Mouse (Mus musculus): ENCODE measurements around the gene Gm37240. TPM values are rescaled to one million over a fixed set of nuclear protein-coding genes. Genes with fewer than 3 reads are reported as not detected.

The Gm37240 gene
- total and polyA plus RNA-seq, 3 experiments: not detected

DNA sequence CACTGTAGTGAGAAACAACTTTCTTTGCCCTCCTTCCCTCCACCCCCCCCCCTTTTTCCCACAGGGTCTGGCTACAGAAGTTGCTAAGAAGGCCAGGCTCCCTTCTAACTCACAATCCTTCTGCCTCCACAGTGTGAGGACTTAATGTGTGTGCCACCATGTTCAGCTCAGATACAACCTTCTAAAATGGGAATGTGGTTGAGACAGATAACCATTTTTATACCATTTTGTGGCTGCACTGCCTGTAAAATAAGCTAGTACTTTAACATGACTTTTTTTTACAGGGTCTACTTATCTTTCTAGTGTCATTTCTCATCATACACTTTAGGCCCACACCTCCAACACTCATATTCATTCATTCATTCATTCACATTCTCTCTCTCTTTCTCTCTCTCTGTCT lies 1346.7 kb downstream of the Gm37240 start:
- Histone ChIP-seq H3K27me3 (ENCODE audit: insufficient read depth, low read length) (no peaks in the 10 kb centered on the region), H3K4me3 (ENCODE audit: low read depth, low read length) (no peak overlapping the region)
- TF ChIP-seq TAL1 (conservative IDR thresholded peaks at IDR 0.05; ENCODE audit: low read depth, low read length) (no peak), CTCF (IDR thresholded peaks at IDR 0.05; ENCODE audit: low read depth, low read length) (no peak), GATA1 (IDR thresholded peaks at IDR 0.05; ENCODE audit: borderline replicate concordance, low read length) (no peak), POLR2AphosphoS5 (IDR thresholded peaks at IDR 0.05; ENCODE audit: insufficient replicate concordance, low read depth, low read length) (no peak), GATA2 (IDR thresholded peaks at IDR 0.05; ENCODE audit: borderline replicate concordance, low read depth, low read length) (no peak)

DNA sequence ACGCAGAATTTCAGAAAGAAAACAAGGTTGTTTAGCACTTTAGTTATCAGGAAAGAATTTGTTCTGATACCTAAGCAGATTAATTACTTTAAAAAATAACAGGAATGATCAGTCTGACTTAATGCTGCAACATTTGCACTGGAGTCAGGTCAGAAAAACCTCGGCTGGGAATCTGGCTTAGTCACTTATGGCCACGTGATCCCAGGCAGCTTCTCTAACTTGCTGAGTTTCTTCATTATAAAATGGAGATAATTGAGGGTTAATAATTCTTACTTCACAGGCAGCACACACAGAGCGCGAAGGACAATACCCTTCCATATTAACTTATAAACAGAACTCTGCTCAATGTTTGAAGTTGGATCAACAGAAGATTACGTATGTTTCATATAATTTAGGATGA lies 1350.3 kb downstream of the Gm37240 start:
- DNase-seq (ENCODE audit: low spot score) (no peak), ATAC-seq (ENCODE audit: extremely low read depth, insufficient number of reproducible peaks, low FRiP score, poor library complexity, severe bottlenecking) (no peak)
- H3K4me3 ChIP-seq (ENCODE audit: low read depth, low read length): no peak overlapping the region
- peaks cover 17% of the 10 kb centered on the region for H3K4me1 ChIP-seq (ENCODE audit: insufficient read depth, low read depth, low read length)
- no peaks in the 10 kb centered on the region for H3K9me3 ChIP-seq (replicated peaks)
- TF ChIP-seq CTCF (IDR thresholded peaks at IDR 0.05; ENCODE audit: low read depth, low read length) (no peak), GATA1 (IDR thresholded peaks at IDR 0.05; ENCODE audit: borderline replicate concordance, low read length) (no peak)
- H3K36me3 ChIP-seq (replicated peaks): peaks cover 22% of the 10 kb centered on the region
- no peaks in the 10 kb centered on the region for H3K27me3 ChIP-seq (ENCODE audit: insufficient read depth, low read length)

More for the DNA sequence above, 1346.7 kb downstream of the Gm37240 start:
- peaks cover 11% of the 10 kb centered on the region for H3K4me1 ChIP-seq (ENCODE audit: insufficient read depth, low read depth, low read length)
- no peak for DNase-seq (ENCODE audit: low spot score)
- no peaks in the 10 kb centered on the region for H3K9me3 ChIP-seq (replicated peaks)
- H3K36me3 ChIP-seq (replicated peaks): peaks cover 4% of the 10 kb centered on the region
- no peak for ATAC-seq (ENCODE audit: extremely low read depth, insufficient number of reproducible peaks, low FRiP score, poor library complexity, severe bottlenecking)

DNA sequence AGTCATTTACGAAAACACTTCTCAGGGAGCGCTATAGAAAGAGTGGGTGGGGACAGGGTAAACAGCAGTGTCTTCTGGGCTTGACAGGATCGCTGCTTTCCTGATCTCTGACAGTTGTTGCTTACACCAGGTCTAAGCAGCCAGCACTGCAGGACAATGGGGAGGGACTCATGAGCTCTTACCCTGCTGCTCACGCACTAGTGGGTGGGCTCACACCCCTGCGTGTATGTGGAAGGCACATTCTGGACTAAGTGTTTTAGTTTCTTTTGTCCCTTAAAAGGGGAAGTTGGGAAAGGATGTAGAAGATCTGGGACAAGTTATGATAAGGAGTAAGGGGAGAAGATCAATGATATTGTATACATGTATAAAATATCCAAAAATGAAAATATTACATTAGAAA lies 1354.1 kb downstream of the Gm37240 start:
- no peaks in the 10 kb centered on the region for H3K27me3 ChIP-seq (ENCODE audit: insufficient read depth, low read length)
- no peak for DNase-seq (ENCODE audit: low spot score)
- peaks cover 34% of the 10 kb centered on the region for H3K36me3 ChIP-seq (replicated peaks)
- no peaks in the 10 kb centered on the region for H3K9me3 ChIP-seq (replicated peaks)
- H3K4me3 ChIP-seq (ENCODE audit: low read depth, low read length): no peak overlapping the region
- peaks cover 9% of the 10 kb centered on the region for H3K4me1 ChIP-seq (ENCODE audit: insufficient read depth, low read depth, low read length)
- TF ChIP-seq POLR2AphosphoS5 (IDR thresholded peaks at IDR 0.05; ENCODE audit: insufficient replicate concordance, low read depth, low read length): no peak
- TF ChIP-seq TAL1 (conservative IDR thresholded peaks at IDR 0.05; ENCODE audit: low read depth, low read length): no peak
- TF ChIP-seq GATA1 (IDR thresholded peaks at IDR 0.05; ENCODE audit: borderline replicate concordance, low read length): no peak
- no peak for ATAC-seq (ENCODE audit: extremely low read depth, insufficient number of reproducible peaks, low FRiP score, poor library complexity, severe bottlenecking)

DNA sequence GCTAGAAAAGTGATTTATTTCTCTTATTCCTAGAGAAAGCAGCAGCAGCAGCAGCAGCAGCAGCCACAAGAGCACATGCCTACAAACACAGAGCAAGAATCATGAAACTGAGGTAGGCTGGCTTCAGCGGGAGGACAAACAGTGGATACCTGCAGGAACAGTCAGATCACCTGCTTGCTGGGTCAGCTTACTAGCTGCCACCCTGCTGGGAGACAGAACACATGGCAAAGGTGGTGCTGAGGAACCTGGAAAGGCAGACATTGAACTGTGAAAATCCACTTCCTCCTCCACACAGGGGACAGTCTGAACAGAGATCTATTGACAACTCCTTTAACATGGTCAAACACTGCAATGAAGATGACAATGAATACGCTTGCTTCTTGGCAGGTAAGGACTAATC lies 1358.3 kb downstream of the Gm37240 start:
- DNase-seq (ENCODE audit: low spot score) (no peak), ATAC-seq (ENCODE audit: extremely low read depth, insufficient number of reproducible peaks, low FRiP score, poor library complexity, severe bottlenecking) (no peak)
- no peak overlapping the region for H3K4me3 ChIP-seq (ENCODE audit: low read depth, low read length)

DNA sequence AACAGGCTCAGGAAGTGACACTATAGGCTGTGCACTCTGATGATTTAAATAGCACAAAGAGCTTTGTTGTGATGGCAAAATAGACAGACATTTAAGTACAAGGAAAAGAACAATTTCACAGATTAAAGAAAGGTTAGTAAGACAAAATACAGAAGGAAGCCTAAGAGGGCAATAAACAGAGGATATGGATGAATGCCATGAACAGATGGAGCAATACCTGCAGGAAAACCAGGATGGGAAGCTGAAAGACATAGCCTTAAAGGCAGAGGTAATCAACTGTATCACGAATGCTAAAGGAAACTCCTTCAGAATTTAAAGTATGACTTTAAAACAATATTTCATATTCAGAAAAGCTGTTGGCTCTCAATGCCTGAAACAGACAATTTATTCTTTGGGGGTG lies 1362.4 kb downstream of the Gm37240 start:
- no peak for TF ChIP-seq POLR2AphosphoS5 (IDR thresholded peaks at IDR 0.05; ENCODE audit: insufficient replicate concordance, low read depth, low read length)
- no peak for TF ChIP-seq CTCF (IDR thresholded peaks at IDR 0.05; ENCODE audit: low read depth, low read length)
- TF ChIP-seq GATA1 (IDR thresholded peaks at IDR 0.05; ENCODE audit: borderline replicate concordance, low read length): no peak
- TF ChIP-seq TAL1 (conservative IDR thresholded peaks at IDR 0.05; ENCODE audit: low read depth, low read length): no peak
- H3K4me1 ChIP-seq (ENCODE audit: insufficient read depth, low read depth, low read length): peaks cover 3% of the 10 kb centered on the region; the same call in 1 of the 2 replicates
- no peaks in the 10 kb centered on the region for H3K27me3 ChIP-seq (ENCODE audit: insufficient read depth, low read length)
- H3K9me3 ChIP-seq (replicated peaks): no peaks in the 10 kb centered on the region
- H3K4me3 ChIP-seq (ENCODE audit: low read depth, low read length): no peak overlapping the region
- peaks cover 31% of the 10 kb centered on the region for H3K36me3 ChIP-seq (replicated peaks)
- DNase-seq (ENCODE audit: low spot score): no peak
- no peak for ATAC-seq (ENCODE audit: extremely low read depth, insufficient number of reproducible peaks, low FRiP score, poor library complexity, severe bottlenecking)

More for the DNA sequence above, 1358.3 kb downstream of the Gm37240 start:
- peaks cover 9% of the 10 kb centered on the region for H3K4me1 ChIP-seq (ENCODE audit: insufficient read depth, low read depth, low read length)
- no peaks in the 10 kb centered on the region for H3K27me3 ChIP-seq (ENCODE audit: insufficient read depth, low read length)
- peaks cover 47% of the 10 kb centered on the region for H3K36me3 ChIP-seq (replicated peaks)
- no peaks in the 10 kb centered on the region for H3K9me3 ChIP-seq (replicated peaks)
- no peak for TF ChIP-seq GATA2 (IDR thresholded peaks at IDR 0.05; ENCODE audit: borderline replicate concordance, low read depth, low read length)
- TF ChIP-seq POLR2AphosphoS5 (IDR thresholded peaks at IDR 0.05; ENCODE audit: insufficient replicate concordance, low read depth, low read length): no peak
- TF ChIP-seq TAL1 (conservative IDR thresholded peaks at IDR 0.05; ENCODE audit: low read depth, low read length): no peak
- no peak for TF ChIP-seq GATA1 (IDR thresholded peaks at IDR 0.05; ENCODE audit: borderline replicate concordance, low read length)
- no peak for TF ChIP-seq CTCF (IDR thresholded peaks at IDR 0.05; ENCODE audit: low read depth, low read length)

DNA sequence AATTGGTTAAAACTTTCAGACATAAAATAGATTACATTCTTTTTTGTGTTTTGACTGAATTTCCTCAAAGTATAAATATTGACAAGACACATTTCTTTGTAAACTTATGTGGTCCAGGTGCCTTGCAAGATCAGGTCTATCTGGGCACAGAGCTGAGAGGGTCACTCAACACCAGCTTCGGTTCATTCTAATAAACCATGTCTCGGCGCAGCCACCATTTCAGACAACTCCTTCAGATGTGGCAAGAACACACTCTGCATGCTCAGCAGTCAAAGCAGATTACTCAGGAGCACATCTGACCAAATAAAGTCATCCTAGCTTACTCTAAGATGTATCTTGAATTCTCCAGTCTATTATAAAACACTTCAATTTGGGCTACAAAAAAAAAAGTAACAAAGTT lies 1371.2 kb downstream of the Gm37240 start:
- ATAC-seq (ENCODE audit: extremely low read depth, insufficient number of reproducible peaks, low FRiP score, poor library complexity, severe bottlenecking) (no peak), DNase-seq (ENCODE audit: low spot score) (no peak)
- Histone ChIP-seq H3K36me3 (replicated peaks) (peaks cover 40% of the 10 kb centered on the region), H3K27me3 (ENCODE audit: insufficient read depth, low read length) (no peaks in the 10 kb centered on the region), H3K4me3 (ENCODE audit: low read depth, low read length) (no peak overlapping the region), H3K4me1 (ENCODE audit: insufficient read depth, low read depth, low read length) (peaks cover 3% of the 10 kb centered on the region; the same call in 1 of the 2 replicates), H3K9me3 (replicated peaks) (no peaks in the 10 kb centered on the region)
- no peak for TF ChIP-seq GATA2 (IDR thresholded peaks at IDR 0.05; ENCODE audit: borderline replicate concordance, low read depth, low read length)
- no peak for TF ChIP-seq GATA1 (IDR thresholded peaks at IDR 0.05; ENCODE audit: borderline replicate concordance, low read length)
- TF ChIP-seq CTCF (IDR thresholded peaks at IDR 0.05; ENCODE audit: low read depth, low read length): no peak
- no peak for TF ChIP-seq POLR2AphosphoS5 (IDR thresholded peaks at IDR 0.05; ENCODE audit: insufficient replicate concordance, low read depth, low read length)
- TF ChIP-seq TAL1 (conservative IDR thresholded peaks at IDR 0.05; ENCODE audit: low read depth, low read length): no peak
